Mouse (Mus musculus) forebrain, embryonic 12.5 days (tissue): ENCODE results near the gene Anapc4. TPM values are rescaled to one million over a fixed set of nuclear protein-coding genes. Genes with fewer than 3 reads are reported as not detected.

Source experiments
- ATAC-seq: fragments of 200-750 bp; cut with Nextera tagmentation; 2 replicates; pipeline ENCODE4 v1.8.0; 2017; ENCODE audit warnings: moderate TSS enrichment; ENCODE audit not compliant: low FRiP score
- H3K27ac ChIP-seq: fragments of 300-500 bp; sonication (generic); 2 replicates; pipeline ENCODE4 v1.5.1; 2016; ENCODE audit warnings: mild to moderate bottlenecking
- H3K27me3 ChIP-seq: fragments of 300-500 bp; sonication (generic); 2 replicates; pipeline ENCODE4 v1.6.1; 2016; ENCODE audit warnings: mild to moderate bottlenecking
- H3K36me3 ChIP-seq: fragments of 300-500 bp; sonication (generic); replicated peaks from 2 replicates; pipeline ENCODE4 v1.6.1; 2016; ENCODE audit warnings: mild to moderate bottlenecking
- H3K4me1 ChIP-seq: fragments of 300-500 bp; sonication (generic); 2 replicates; pipeline ENCODE4 v1.6.1; 2016
- H3K4me2 ChIP-seq: fragments of 300-500 bp; sonication (generic); 2 replicates; pipeline ENCODE4 v1.6.1; 2016; ENCODE audit warnings: mild to moderate bottlenecking, moderate library complexity
- H3K4me3 ChIP-seq: fragments of 300-500 bp; sonication (generic); replicated peaks from 2 replicates; pipeline ENCODE4 v1.5.1; 2016; ENCODE audit warnings: mild to moderate bottlenecking
- H3K9ac ChIP-seq: fragments of 300-500 bp; sonication (generic); 2 replicates; pipeline ENCODE4 v1.6.1; 2016; ENCODE audit warnings: mild to moderate bottlenecking
- H3K9me3 ChIP-seq: fragments of 300-500 bp; sonication (generic); 2 replicates; pipeline ENCODE4 v1.6.1; 2016
- WGBS: fragments of 180-500 bp; shearing (Covaris S2); methylation state at CpG from one replicate; pipeline ENCODE4 v1.1.7; 2016; 5-methylcytosine and 5-hydroxymethylcytosine counted together
- polyA plus RNA-seq: library from polyadenylated mRNA; unstranded; fragments of >200 nt; fragmentation: Nextera tagmentation; extraction: Ambion mirVana; gene quantifications from 2 replicates; pipeline ENCODE4 v1.2.1, GENCODE M21; 2016

Gene Anapc4
- polyA plus RNA-seq, 1 experiment from 2014 or later = 121 TPM

DNA sequence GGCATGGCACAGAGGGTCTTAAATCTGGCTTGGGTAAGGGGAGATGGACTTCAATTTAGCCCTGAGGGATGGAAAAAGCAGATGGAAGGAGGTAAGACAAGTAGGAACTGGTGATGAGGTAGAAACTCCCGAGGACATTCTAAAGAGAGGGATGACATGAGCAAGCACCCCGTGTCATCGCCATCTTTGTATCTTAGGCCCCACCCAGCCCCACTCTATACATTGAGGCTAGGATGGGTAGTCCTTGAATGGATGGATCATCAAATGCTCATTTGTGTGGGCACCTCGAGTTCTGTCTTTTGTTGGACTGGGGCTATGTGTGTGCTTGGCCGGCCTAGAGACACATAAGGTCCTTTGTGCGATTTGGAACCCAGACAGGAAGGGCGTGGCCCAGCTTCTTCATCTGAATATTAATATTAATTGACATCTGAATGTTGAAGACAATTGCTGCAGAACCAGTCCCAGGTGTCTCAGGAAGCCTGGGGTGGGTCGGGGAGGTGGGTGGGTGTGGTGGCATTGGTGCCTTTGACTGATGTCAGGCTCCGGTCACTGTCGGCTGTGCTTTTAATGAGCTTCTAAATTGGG is 77.6 kb downstream of the Anapc4 start:
- no peak overlapping the region for H3K4me3 ChIP-seq
- no peaks in the 10 kb centered on the region for H3K9me3 ChIP-seq
- no peaks in the 10 kb centered on the region for H3K27me3 ChIP-seq
- no peaks in the 10 kb centered on the region; the same call in 1 of the 2 replicates for H3K4me1 ChIP-seq
- no peak overlapping the region for H3K27ac ChIP-seq
- ATAC-seq = no peak
- no peak overlapping the region for H3K9ac ChIP-seq
- no peak overlapping the region for H3K4me2 ChIP-seq
- no peaks in the 10 kb centered on the region for H3K36me3 ChIP-seq
- 95% methylated on average over 10 of the region's 10 CpGs for WGBS

DNA sequence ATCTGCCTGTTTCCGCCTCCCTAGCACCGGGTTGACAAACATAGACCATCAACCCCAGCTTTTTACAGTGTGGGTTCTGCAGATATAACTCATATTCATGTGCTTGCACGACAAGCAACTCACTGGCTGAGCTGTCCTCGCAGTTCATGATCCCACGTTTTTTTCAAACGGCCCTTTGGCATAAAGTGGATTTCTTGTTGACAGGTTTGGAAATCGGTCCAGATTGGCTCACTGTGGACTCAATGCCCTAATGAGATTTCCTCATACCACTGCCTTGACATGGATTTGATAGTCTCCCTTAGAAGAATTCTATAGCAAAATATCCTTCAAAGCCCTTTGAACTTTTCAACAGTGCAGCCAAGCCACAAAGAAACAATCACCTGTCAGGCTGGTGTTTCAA is 79.9 kb downstream of the Anapc4 start:
- Histone ChIP-seq H3K9ac (no peak overlapping the region), H3K4me1 (no peaks in the 10 kb centered on the region; the same call in 1 of the 2 replicates), H3K9me3 (no peaks in the 10 kb centered on the region), H3K27me3 (no peaks in the 10 kb centered on the region), H3K4me2 (no peak overlapping the region), H3K36me3 (no peaks in the 10 kb centered on the region), H3K4me3 (no peak overlapping the region), H3K27ac (no peak overlapping the region)
- ATAC-seq = no peak
- 88% methylated on average over 7 of the region's 7 CpGs for WGBS

DNA sequence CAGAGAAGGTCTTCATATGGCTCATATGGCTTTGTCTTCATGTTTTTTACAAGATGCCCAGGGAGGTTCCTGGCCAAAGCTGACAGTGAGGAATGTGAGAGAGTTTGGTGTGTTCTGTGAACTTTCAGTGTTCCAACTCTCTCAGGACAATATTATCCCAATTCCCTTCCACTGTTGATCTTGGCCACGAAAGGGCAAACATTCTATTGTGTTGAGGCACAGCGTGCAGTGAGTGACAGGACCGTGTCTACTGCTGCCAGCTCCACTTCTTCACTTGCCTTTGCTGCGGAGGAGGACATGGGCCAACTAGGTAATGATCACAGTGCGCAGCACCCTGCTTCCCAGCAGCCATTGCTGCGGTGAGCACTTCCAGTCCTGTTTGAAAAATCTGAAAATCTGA is 82.4 kb downstream of the Anapc4 start:
- H3K4me1 ChIP-seq = no peaks in the 10 kb centered on the region
- H3K4me2 ChIP-seq = no peak overlapping the region
- no peaks in the 10 kb centered on the region for H3K9me3 ChIP-seq
- no peak overlapping the region for H3K27ac ChIP-seq
- H3K36me3 ChIP-seq = no peaks in the 10 kb centered on the region
- no peak overlapping the region for H3K4me3 ChIP-seq
- 89% methylated on average over 6 of the region's 6 CpGs for WGBS
- ATAC-seq = no peak
- H3K27me3 ChIP-seq = no peaks in the 10 kb centered on the region
- no peak overlapping the region for H3K9ac ChIP-seq

Other genes with a start within 250 kb of the Anapc4 start
- 9.1 and 9.7 TPM in 2 replicates for gene Sepsecs, start 164.3 kb upstream of the Anapc4 start, polyA plus RNA-seq
- 16.1 and 19.2 TPM in 2 replicates for gene Pi4k2b, start 92.4 kb upstream of the Anapc4 start, polyA plus RNA-seq
- gene Zcchc4, start 58.6 kb upstream of the Anapc4 start, polyA plus RNA-seq = 19.7 and 20.0 TPM in 2 replicates
- not detected in 2 replicates for gene Slc34a2, start 204.1 kb downstream of the Anapc4 start, polyA plus RNA-seq